Mouse (Mus musculus): ENCODE measurements at regions not wholly inside any gene's neighbourhood (a gene's known extent, or its start where the extent isn't known, plus 50 kb on each side); places are given as distances from the start of the nearest gene placed in this dataset.
A peak's percentile ranks its signal among the peaks of the same experiment; 100 is the strongest.

DNA sequence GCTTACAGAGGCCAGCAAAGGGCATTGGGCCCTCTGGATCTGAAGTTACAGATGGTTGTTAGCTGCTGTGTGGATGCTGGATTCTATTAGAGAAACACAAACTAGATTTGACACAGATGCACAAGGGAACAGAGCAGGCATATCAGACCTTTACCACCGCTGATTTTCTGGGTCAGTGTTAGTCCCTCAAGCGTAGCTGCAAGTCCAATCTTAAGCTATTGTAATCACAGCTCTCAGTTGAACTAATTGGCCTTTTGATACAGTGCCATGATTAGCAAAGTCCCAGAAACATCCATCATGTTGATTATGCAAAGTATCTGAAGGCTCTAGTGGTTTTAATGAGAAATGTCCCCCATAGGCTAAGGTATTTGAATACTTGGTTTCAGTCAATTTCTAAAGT is 54.2 kb upstream of the Plppr5 start:
- no peak for DNase-seq

DNA sequence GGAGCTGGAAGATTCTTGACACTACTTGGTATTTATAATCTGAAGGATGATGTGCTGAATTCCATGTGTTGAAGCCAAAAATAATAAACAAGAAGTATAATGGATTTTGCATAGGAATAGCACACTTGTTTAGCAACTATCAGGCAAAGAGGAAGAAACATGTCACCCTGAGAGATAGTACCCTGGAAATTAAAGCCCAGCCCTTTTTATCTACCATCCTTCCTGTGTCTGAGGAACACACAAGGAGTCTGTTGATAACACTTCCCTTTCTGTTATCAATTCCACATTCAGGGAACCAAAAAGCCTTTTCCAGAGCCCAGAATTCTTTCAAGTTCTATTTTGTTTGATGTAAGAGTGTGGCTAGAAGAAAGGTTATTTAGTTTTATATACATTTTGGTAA is 66.5 kb upstream of the Plppr5 start:
- no peak for DNase-seq

DNA sequence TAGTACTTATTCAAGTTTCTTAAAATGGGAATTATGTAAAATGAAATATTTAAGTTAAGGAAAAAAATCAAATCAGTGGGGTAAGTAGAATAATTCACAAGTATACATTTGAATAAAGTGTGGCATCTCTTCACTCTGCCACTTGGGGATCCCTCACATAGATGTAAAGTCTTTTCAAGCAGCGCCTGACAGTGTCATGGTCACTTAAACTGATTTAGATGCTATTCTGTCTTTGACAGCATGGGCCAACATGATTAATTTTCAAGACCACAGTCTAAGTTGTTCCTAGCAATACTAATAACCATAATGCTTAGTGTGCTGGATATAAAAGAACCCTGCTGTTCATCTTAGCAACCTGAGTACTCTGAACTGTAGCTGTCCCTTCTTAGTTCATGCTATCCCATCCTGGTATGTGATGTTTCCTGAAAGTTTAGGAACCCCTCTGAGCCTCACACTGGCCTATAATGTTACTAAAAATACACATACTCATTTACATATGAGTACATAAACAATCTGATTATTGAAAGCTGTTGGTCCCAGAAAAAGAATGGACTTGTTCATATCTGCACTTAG is 68.4 kb upstream of the Plppr5 start:
- DNase-seq: no peak

DNA sequence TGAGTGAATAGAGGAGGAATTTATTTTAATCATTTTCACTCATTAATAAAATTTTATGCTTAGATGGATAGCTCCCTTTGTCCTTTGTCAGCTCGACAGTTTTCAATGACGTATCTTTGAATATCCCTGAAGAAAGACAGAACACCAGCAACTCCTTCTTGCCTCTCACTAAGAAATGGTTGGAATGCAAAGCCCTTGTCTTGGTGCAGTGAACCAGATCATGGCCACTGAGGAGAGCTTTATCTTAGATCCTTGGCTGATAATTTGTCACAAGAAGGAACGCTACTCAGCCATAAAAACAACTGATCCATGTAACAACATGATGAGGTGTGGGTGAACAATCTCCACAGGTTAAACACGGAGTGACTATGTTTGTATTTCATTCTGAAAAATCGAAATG is 73.5 kb upstream of the Plppr5 start:
- no peak for DNase-seq

DNA sequence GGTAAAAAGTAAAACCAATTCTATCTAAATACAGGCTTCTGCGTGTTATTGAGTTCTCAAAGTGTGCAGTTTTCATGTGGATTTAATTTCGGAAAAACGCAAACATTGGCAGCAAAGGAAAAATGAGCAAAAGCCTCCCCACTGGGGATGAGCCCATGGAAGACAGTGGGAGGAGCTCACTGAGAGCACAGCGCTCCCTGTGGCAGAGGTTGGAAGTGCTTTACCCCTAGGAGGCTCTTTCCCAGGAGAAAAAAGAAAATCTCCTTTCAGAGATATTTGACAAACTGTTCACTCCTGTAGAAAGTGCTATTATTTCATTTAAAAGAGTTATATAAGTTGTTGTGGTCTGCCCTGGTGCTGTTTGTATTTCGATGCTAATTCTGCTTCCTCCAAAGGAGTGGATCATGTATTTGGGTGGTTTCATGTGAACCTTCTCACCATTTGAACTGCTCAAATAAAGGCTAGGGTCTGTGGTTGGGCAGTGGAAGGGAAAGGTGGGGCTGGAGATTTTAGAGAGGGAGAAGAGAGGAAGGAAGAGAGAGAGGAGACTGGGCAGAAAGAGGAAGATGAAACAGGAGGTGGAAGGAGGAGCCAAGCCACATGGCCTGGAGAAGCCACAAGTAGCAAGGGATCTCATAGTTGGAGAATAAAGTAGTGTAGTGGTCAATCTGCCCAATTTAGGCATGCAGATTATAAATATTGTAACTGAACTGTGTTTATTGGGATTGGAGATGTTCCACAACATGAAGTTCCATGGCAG is 76.3 kb upstream of the Plppr5 start:
- DNase-seq: no peak

GRCm38 (mm10) chr3:117494118-117494517 is 80.5 kb upstream of the Plppr5 start:
- DNase-seq: peak; percentile 16

DNA sequence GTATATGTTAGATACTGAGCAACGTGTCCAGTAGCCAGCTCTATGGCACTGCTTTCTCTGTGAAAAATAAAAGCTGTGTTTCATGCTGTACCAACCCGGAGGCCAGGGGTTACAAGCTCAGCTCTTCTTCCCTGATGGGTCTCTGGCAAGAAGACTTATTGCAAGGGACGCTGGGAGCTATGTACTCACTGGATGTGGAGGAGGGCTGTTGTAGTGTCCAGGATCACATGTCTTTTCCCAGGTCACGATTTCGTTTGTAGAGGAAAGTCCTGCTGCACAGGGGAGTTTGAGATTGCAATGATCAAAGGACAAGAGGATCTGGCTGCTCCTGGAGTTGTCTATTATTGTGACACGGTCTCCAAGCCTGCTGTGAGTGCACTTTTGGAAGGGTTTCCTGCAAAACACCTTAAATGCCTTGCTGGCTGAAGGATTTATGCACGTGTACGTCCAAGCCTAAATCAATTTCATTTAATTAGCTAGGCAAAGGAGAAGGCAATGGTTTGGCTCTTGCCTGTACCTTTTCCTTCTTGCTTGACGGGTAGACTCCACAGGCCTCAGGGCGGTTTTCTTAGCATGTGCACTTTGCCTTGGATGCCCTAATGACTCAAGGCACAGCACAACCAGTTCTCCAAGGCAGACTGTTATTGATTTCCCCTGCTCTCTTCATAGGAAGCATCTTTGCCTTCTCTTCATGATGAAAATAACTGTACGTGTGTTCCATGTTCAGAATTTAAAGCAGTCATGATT is 87.2 kb upstream of the Plppr5 start:
- no peak for DNase-seq

GRCm38 (mm10) chr3:117486351-117486750 is 88.3 kb upstream of the Plppr5 start:
- no peak for DNase-seq

DNA sequence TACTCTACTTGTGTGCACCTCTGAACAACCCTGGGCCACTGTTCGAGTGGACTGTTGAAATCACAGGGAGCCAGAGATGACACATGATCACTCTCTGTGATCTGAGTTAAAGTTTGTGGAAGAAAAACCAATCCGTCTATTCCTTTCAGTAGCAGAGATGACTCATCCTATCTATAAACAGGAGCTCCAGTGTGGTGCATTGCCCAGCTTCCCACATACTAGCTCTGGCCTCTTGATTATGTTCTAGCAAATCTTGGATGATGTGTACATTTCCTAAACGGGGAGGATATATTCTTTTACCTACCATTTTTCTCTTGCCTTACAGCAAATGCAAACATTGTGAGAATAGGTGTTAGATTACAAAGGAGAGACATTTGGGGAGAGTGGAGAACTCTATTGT is 94.5 kb upstream of the Plppr5 start:
- no peak for DNase-seq

DNA sequence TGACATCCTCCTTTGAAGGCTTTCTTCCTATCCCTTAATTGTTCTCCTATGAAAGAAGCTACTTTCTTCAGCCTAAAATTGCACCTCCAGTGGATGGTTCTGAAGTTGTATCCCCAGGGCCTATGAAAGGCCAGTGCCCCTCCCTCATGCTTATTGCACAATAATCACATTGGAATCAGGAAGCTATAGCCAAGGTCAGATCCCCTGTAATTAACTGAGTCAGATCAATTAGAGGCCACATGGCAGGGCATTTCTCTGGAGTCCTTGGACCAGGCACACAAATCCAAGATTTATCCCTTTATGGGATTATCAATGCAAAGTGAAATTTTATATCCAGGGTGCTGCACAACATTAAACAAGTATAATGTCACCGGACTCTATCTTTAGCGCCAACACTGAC is 98.8 kb upstream of the Plppr4 start:
- DNase-seq: no peak

- DNase-seq: no peak
Measured at GRCm38 (mm10) chr3:117450559-117450958, 89.9 kb upstream of the Plppr4 start.

GRCm38 (mm10) chr3:117441887-117442286 is 81.2 kb upstream of the Plppr4 start:
- DNase-seq: no peak

DNA sequence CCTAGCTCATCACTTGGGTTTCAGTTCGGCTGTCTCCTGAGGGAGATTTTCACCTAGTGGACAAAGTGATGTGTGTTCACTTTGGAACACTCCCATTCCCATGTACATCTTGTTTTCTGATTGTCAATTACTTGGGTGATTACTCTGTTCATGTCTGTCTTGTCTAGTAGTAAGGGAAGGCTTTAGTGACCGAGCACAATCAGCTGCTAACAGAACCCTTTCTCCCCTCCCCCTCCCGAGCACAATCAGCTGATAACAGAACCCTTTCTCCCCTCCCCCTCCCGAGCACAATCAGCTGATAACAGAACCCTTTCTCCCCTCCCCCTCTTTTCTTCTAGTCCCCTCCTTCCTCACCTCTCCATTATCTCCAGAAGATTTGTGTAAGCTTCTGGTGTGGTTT is 79.6 kb upstream of the Plppr4 start:
- DNase-seq: no peak

GRCm38 (mm10) chr3:117438473-117439114 is 77.9 kb upstream of the Plppr4 start:
- DNase-seq: peak; percentile 76

- no peak for DNase-seq
Measured at GRCm38 (mm10) chr3:117424526-117424925, 63.9 kb upstream of the Plppr4 start.

DNA sequence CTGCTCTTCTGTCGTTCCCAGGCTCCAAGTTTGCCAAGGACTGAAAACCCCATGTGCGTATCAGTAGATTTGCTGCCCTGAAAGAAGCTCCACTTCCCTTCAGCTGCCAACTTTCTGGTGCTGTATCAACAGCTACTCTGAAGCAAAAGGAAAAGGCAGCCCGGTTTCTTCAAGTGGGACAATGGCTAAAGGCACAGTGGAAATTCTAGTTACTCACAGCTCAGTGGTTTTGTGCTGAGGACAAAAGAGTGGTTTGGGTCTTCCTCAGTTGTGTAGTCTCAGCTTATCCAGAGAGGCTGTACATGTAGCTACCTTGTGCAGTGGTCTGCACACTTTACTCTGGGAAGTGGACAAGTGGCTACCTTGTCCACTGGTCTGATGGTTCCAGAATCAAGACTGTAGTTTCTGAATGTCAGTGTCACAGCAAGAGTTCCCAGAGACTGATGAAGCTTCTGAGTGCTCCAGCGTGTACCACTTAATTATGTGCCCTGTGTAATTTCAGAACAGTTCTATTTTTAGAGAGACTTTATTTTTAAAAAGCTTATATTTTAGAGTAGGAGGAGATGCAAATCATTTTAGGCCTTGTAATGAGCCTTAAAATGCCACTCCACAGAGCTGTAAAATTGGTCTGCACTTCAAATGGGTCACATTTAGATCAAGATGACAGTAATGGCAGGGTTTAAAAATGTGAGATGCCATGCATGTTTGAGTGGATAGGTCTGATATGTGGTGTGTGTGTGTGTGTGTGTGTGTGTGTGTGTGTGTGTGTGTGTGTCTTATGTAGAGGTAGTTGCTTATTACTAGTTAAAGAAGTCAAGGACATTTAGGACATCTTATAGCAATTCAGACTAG is 52.4 kb upstream of the Plppr4 start:
- no peak for DNase-seq

All from lung, postnatal 36 days (tissue).